Mouse (Mus musculus) lung, embryonic 14.5 days (tissue): ENCODE measurements at regions not wholly inside any gene's neighbourhood (a gene's known extent, or its start where the extent isn't known, plus 50 kb on each side); places are given as distances from the start of the nearest gene placed in this dataset.

ENCODE experiments used
- ATAC-seq: fragments of 200-750 bp; cut with Nextera tagmentation; 2 replicates; pipeline ENCODE4 v1.8.0; 2017; ENCODE audit warnings: mild to moderate bottlenecking, moderate TSS enrichment, moderate library complexity; ENCODE audit not compliant: insufficient read depth
- DNase-seq: peaks from one replicate; pipeline ENCODE4 v3.0.0-alpha.2; 2015
- H3K27ac ChIP-seq: fragments of 300-500 bp; sonication (generic); 2 replicates; pipeline ENCODE4 v1.5.1; 2014; ENCODE audit warnings: low read depth, mild to moderate bottlenecking, moderate library complexity
- H3K27me3 ChIP-seq: fragments of 300-500 bp; sonication (generic); 2 replicates; pipeline ENCODE4 v1.6.1; 2014; ENCODE audit warnings: low read length, control low read depth; ENCODE audit not compliant: insufficient read depth
- H3K36me3 ChIP-seq: fragments of 300-500 bp; sonication (generic); 2 replicates; pipeline ENCODE4 v1.6.1; 2014; ENCODE audit warnings: control low read depth; ENCODE audit not compliant: insufficient read depth
- H3K4me1 ChIP-seq: fragments of 300-500 bp; sonication (generic); 2 replicates; pipeline ENCODE4 v1.6.1; 2014; ENCODE audit warnings: antibody characterized with exemption, control low read depth; ENCODE audit not compliant: insufficient read depth
- H3K4me2 ChIP-seq: fragments of 300-500 bp; sonication (generic); 2 replicates; pipeline ENCODE4 v1.6.1; 2014; ENCODE audit warnings: mild to moderate bottlenecking
- H3K4me3 ChIP-seq: fragments of 300-500 bp; sonication (generic); 2 replicates; pipeline ENCODE4 v1.5.1; 2014; ENCODE audit warnings: low read depth, low read length
- H3K9ac ChIP-seq: fragments of 300-500 bp; sonication (generic); 2 replicates; pipeline ENCODE4 v1.6.1; 2014
- H3K9me3 ChIP-seq: fragments of 300-500 bp; sonication (generic); 2 replicates; pipeline ENCODE4 v1.6.1; 2016; ENCODE audit warnings: low read depth, low read length, control low read depth
- CTCF ChIP-seq: IDR thresholded peaks from 2 replicates; pipeline ENCODE4 v1.5.1; 2016; ENCODE audit warnings: antibody characterized with exemption, low read depth
- WGBS: fragments of 180-500 bp; shearing (Covaris S2); extraction: QIAGEN DNeasy Blood & Tissue Kit; methylation state at CpG from one replicate; pipeline ENCODE4 v1.1.7; 2014; 5-methylcytosine and 5-hydroxymethylcytosine counted together

- DNase-seq (peak; percentile 82), ATAC-seq (0 out of 2 replicates have a peak, but pooled peaks have one; percentile 21)
- WGBS, result 48% methylated on average over 8 of the region's 8 CpGs
- Histone ChIP-seq H3K9me3 (no peaks in the 10 kb centered on the region), H3K4me3 (no peak overlapping the region), H3K9ac (no peak overlapping the region), H3K36me3 (no peaks in the 10 kb centered on the region), H3K27ac (peak overlapping the region; percentile 74; the same call in 1 of the 2 replicates), H3K4me2 (no peak overlapping the region), H3K27me3 (no peaks in the 10 kb centered on the region), H3K4me1 (no peaks in the 10 kb centered on the region)
- TF ChIP-seq CTCF, result no peak
These were observed 261.2 kb upstream of the Npvf start for GRCm38 (mm10) chr6:50915166-50916030.

GRCm38 (mm10) chr6:50918248-50918647 lies 264.0 kb upstream of the Npvf start:
- Histone ChIP-seq H3K36me3 (no peaks in the 10 kb centered on the region), H3K27me3 (no peaks in the 10 kb centered on the region), H3K9ac (no peak overlapping the region), H3K4me2 (no peak overlapping the region), H3K9me3 (no peaks in the 10 kb centered on the region), H3K27ac (no peak overlapping the region), H3K4me1 (no peaks in the 10 kb centered on the region), H3K4me3 (no peak overlapping the region)
- DNase-seq (no peak), ATAC-seq (no peak)
- 62% methylated on average over 3 of the region's 3 CpGs for WGBS
- TF ChIP-seq CTCF, result no peak

GRCm38 (mm10) chr6:50922235-50922634 lies 268.0 kb upstream of the Npvf start:
- no peak overlapping the region for H3K4me2 ChIP-seq
- no peak overlapping the region for H3K9ac ChIP-seq
- H3K9me3 ChIP-seq, result no peaks in the 10 kb centered on the region
- H3K4me1 ChIP-seq, result no peaks in the 10 kb centered on the region
- H3K36me3 ChIP-seq, result no peaks in the 10 kb centered on the region
- H3K27me3 ChIP-seq, result no peaks in the 10 kb centered on the region
- ATAC-seq (no peak), DNase-seq (no peak)
- TF ChIP-seq CTCF, result no peak
- H3K4me3 ChIP-seq, result no peak overlapping the region
- WGBS, result 89% methylated on average over 3 of the region's 3 CpGs
- no peak overlapping the region for H3K27ac ChIP-seq

DNA sequence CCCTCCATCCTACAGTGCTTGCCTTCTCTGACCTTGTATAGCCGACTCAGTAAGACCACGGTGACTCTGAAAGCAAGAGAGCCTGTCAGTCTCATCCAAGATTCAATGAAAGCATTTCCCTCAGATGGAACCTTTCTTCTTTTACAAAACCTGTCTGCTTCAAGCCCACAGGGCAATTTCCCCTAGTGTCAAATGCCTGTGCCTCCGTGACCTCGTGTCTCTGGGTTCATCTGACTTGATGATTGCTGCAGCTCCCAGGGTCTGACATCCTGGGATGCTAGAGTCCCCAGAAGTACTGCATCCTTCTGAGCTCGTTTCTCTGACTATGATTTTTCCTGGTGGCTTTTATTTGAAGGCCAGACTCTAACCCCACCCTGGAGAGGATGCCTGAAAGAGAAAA lies 270.3 kb upstream of the Npvf start:
- Histone ChIP-seq H3K9me3 (no peaks in the 10 kb centered on the region), H3K4me2 (no peak overlapping the region), H3K4me3 (no peak overlapping the region), H3K27ac (no peak overlapping the region), H3K9ac (no peak overlapping the region), H3K27me3 (no peaks in the 10 kb centered on the region), H3K36me3 (no peaks in the 10 kb centered on the region), H3K4me1 (no peaks in the 10 kb centered on the region)
- no peak for TF ChIP-seq CTCF
- DNase-seq (no peak), ATAC-seq (no peak)
- 34% methylated on average over 5 of the region's 5 CpGs for WGBS

- 25% methylated on average over 7 of the region's 7 CpGs for WGBS
- ATAC-seq, result no peak
- TF ChIP-seq CTCF, result no peak
- H3K36me3 ChIP-seq, result no peaks in the 10 kb centered on the region
- no peaks in the 10 kb centered on the region for H3K27me3 ChIP-seq
- DNase-seq, result peak; percentile 36
- H3K9ac ChIP-seq, result no peak overlapping the region
- no peak overlapping the region for H3K27ac ChIP-seq
- no peak overlapping the region for H3K4me2 ChIP-seq
- H3K9me3 ChIP-seq, result no peaks in the 10 kb centered on the region
- H3K4me1 ChIP-seq, result no peaks in the 10 kb centered on the region
- H3K4me3 ChIP-seq, result no peak overlapping the region
These were observed 270.8 kb upstream of the Npvf start for GRCm38 (mm10) chr6:50924998-50925397.

- no peak overlapping the region for H3K9ac ChIP-seq
- DNase-seq, result no peak
- H3K27ac ChIP-seq, result no peak overlapping the region
- no peaks in the 10 kb centered on the region for H3K36me3 ChIP-seq
- no peaks in the 10 kb centered on the region for H3K27me3 ChIP-seq
- WGBS, result 82% methylated on average over 1 of the region's 1 CpGs
- no peak for ATAC-seq
- no peak overlapping the region for H3K4me2 ChIP-seq
- no peaks in the 10 kb centered on the region for H3K4me1 ChIP-seq
- H3K9me3 ChIP-seq, result no peaks in the 10 kb centered on the region
- H3K4me3 ChIP-seq, result no peak overlapping the region
- TF ChIP-seq CTCF, result no peak
These were observed 272.1 kb upstream of the Npvf start for GRCm38 (mm10) chr6:50926313-50926712.

- ATAC-seq (no peak; the same call in 1 of the 2 replicates), DNase-seq (no peak)
- Histone ChIP-seq H3K27me3 (0 out of 2 replicates have a peak, but pooled peaks cover 3% of the 10 kb centered on the region), H3K4me3 (no peak overlapping the region), H3K4me1 (no peaks in the 10 kb centered on the region), H3K9me3 (no peaks in the 10 kb centered on the region), H3K27ac (no peak overlapping the region), H3K4me2 (no peak overlapping the region), H3K36me3 (no peaks in the 10 kb centered on the region), H3K9ac (no peak overlapping the region)
- no peak for TF ChIP-seq CTCF
- 53% methylated on average over 9 of the region's 9 CpGs for WGBS
These were observed 275.3 kb upstream of the Npvf start for GRCm38 (mm10) chr6:50929503-50929902.
